Mouse (Mus musculus) yolk sac, embryonic 10.5 days (tissue): Measurements from ENCODE around the gene Nckap1l.

Source experiments
- DNase-seq: peaks from one replicate; pipeline ENCODE4 v3.0.0-alpha.2; 2017; ENCODE audit warnings: low spot score

Nckap1l gene

DNA sequence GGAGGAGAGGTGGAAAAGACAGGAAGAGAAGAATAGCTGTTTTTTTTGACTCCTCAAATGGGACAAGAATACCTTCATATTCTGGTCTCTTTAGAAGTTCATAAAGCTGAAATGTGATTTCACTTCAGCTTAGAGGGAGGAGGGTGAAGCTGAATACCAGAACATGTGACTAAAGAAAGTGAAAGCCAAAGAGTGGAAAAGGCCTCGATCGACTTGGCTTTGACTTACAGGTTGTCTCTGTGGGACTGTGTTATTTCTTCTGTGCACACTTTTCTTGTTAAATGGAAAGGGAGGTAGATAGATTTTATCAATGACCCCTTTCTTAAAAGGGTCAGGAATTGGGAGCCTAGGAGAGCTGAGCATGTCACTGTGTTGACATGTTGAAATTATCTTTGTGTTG lies 47.6 kb downstream of the Nckap1l start:
- DNase-seq: no peak

GRCm38 (mm10) chr15:103502435-103503250 lies 49.0 kb downstream of the Nckap1l start, which contains the start of gene Pde1b:
TSS of gene Pde1b (plus strand) at chr15:103503034.
- DNase-seq: peak; percentile 73

- DNase-seq: no peak
These were observed 49.6 kb downstream of the Nckap1l start for GRCm38 (mm10) chr15:103503251-103503600.

DNA sequence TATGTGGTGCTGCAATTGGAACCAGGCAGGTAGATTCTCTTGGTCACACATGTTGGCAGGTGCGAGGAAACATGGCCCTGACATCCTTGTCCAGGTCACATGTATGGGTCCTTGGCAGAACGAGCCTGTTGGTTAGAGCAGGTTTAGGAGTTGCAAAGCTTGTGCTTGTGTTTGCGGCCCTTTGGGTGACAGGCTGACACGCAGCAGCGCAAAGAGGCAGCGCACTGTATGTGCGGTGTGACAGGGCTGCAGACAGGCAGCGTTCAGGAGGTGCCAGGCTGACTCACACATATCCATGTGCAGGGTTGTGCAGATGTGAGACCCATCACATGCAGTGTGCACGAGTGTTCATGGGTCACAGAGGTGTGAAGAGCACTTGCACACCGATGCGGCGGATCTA lies 50.1 kb downstream of the Nckap1l start:
- no peak for DNase-seq

DNA sequence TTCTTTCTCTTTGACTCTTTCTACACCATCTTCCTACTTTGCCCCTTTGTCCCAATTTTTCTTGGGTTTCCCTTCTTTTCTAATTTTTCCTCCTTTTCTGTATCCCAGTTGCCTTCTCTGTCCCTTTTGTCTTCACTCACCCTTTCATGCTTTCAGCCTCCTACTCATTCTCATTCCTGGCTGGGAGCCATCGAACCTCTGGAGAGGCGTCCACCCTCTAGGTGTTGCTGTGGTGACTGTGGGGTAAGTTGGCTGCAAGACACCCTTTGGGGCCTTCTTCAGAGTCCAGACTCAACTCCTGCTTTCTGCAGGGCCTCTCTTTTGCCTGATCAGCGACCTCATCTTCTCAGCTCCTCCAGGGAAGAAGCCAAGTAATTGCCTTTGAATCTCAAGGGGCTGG lies 55.7 kb downstream of the Nckap1l start:
- DNase-seq: no peak

DNA sequence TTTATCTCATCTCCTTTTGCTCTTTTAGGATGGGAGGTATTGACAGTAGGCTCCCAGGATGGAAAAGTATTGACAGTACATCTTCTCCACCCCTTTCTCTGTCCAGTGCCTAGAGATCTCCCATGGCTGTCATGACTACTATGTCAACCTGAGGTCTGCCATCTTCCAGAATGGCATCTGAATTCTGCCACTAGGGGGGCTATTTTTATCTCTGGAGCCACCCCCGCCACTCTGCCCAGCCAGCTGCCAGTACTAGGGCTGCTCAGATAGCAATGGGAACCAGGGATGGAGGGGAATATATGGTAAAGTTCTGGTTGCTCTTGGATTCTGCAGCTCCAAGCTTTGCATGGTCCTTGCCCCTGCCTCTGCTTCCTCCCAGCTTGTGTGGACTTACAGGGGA lies 58.1 kb downstream of the Nckap1l start:
- DNase-seq: no peak

GRCm38 (mm10) chr15:103513621-103514031 lies 60.0 kb downstream of the Nckap1l start:
- DNase-seq: no peak

GRCm38 (mm10) chr15:103514119-103514518 lies 60.5 kb downstream of the Nckap1l start:
- DNase-seq: peak; percentile 60

DNA sequence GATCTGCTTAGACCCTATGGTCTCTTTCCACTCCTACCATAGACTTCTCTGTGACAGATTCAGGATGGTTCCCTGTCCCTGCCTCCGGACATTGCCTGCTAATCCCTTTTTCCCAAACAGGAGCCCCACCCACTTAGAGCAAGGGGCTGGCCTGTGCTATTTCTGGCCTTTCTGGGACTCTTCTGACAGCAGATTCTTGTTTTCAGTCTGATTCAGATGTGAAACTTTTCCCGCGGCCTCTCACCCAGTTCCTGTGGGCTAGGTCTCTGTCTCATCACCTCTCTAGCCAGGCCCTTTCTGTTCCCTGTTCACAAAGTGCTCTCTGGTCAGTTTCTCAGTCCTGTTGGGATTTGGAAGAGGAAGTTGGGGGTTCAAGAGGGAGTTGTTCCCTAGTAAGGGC lies 61.3 kb downstream of the Nckap1l start:
- no peak for DNase-seq

DNA sequence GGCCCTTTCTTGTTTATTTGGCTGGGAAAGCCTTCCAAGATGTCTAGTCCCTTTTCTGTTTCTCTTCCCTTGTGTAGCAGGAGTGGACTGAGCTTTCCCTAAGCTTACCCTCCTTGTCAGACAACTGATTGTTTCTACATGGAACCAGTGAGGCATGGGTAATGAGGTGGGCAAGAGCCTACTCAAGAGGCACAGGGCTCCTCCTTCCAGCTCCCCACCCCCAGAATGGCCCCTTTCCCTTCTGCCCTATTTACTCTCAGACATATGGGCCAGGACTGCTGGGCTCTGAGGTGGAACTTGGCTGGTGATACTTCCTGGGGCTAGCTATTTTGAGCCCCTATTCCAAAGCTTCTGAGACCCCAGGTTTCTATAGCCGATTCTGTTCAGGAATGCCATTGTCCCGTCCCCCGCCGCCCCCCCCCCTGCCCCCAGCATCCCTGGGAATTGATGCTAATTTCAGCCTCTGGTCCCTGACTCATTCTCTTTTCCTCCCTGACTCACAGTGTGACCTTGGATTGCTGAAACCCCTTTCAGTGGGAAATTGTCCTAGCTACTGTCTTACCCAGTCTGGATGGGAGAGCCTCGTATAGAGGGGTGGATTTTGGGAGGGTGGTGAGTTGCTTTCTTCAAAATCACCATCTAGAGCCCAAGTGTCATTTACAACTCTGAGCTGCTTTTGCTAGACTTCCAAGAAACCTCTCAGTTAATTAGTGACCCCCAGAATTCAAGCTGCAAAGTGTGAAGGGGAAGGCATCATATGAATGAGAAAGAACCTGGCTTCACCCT lies 65.2 kb downstream of the Nckap1l start:
- DNase-seq: no peak

DNA sequence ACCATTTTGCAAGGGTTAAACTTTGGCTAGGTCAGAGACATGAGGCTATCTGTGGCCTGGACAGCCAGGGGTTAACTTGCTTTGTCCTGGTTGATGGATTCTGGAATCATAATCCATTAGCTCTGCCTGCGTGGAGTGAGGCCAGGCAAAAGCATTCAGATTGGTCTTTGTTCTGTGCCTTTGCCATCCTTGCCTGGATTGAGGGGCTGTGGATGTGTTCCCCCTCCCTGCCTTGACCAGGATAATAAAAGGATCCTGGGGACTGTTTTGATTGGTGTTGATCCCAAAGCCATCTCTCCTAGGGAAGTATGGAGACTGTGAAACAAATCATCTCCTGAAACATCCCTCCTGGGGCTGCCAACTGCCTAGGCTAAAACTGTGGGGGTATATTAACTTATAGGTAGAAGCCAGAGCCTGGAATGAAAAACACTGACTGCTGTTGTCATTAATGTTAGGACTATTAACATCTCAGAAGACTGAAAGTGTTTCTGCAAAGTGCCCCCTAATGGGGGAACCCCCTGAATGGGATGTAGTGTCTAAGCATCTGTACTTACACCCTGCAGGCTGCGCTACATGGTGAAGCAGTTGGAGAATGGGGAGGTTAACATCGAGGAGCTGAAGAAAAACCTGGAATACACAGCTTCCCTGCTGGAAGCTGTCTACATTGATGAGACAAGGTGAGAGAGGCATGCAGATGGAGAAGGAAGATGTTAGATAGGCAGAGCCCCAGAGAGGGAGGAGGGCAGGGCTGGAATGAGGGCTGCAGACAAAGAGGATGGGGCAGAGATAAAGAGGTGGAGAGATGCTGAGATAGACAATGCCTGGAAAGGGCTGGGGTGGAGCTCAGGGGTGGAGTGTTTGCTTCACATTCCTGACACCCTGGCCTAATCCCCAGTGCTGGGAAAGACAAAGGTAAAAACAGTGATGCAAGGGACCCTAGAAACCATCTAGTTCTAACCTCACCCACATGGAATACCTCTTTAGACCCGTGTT lies 66.1 kb downstream of the Nckap1l start:
- no peak for DNase-seq

DNA sequence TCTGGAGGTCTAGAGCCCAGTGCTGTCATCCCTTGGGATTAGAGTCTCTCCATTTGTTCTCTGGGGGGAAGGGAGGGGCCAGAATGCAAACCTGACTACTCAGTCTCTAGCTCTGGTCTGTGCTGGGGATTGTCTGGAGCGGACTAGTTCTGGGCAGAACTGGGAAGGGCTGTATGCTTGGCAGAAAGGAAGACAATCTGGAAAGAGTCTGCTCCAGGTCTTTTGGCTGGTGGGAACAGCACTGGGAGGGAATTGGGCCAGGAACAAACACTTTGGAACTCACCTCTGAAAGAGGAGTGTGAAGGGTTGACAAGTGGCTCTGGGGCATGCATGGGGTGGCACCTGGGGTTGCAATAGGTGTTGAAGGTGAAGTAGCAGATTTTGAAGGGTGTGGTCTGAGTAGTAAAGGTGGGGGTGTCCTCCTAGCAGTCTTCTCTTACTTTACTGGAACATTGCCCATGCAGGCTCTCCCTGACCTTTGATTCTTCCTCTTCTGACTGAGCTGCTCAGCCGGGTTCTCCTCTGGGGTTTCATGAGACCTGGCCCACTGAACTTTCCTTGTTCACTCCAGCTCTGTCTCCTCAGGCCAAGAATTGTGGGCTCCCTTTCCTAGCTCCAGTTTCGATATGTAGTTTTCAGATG lies 69.0 kb downstream of the Nckap1l start:
- DNase-seq: no peak

GRCm38 (mm10) chr15:103523156-103523555 lies 69.6 kb downstream of the Nckap1l start:
- DNase-seq: no peak

DNA sequence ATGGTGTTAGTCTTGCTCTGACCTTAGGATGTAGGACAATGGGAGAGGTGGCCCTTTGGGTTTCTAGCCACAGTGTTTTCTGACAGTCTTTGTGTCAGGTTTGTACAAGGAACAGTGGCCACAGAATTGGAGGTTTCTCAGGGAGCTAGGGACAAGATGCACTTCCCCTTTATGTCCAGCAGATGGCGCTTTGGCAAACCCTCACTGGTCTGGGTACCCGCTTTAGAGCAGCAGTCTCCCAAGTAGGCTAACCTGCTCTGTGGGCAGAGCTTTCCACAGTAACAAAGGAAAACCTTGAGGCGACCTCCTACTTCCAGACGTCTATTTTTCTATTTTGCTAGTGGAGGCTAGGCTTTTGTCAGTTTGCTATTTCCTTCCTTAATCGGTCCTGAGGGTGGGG lies 76.8 kb downstream of the Nckap1l start:
- peak; percentile 33 for DNase-seq

- no peak for DNase-seq
These were observed 80.5 kb downstream of the Nckap1l start for GRCm38 (mm10) chr15:103534054-103534620.

DNA sequence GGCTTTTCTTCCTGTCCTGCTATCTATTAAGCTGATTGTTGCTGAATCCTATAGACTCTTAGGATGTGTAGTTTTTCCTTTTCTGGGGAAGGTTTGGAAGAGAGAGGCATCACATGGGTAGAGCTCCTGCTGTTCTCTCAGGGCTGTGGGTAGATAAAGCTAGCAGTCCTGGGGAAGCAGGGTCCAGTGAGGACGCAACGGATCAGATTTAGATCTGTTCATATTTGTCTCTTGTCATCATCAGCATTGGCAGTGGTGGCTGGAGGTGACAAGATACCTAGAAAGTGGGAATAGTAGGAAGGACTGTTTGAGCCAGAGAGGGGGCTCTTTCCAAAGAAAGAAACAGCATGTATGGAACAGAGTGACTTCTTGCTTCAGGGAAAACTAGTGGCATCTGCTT lies 81.4 kb downstream of the Nckap1l start:
- DNase-seq: no peak

DNA sequence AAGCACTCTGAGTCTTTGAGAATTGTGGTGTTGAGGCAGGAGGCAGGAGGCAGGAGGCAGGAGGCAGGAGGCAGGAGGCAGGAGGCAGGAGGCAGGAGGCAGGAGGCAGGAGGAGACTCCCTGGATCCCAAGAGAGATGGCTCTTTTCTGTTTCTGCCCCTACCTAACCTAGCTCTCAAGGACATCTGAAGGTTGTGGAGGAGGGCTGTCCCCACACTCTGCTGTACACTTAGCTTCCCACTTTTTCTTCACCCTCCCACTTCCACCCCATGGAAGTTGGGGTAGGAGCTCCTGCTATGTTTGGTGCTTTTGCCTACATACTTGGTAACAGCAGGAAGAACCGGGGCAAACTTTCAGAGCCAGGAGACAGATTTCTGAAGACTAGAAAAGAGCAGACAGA lies 82.2 kb downstream of the Nckap1l start:
- DNase-seq: no peak

DNA sequence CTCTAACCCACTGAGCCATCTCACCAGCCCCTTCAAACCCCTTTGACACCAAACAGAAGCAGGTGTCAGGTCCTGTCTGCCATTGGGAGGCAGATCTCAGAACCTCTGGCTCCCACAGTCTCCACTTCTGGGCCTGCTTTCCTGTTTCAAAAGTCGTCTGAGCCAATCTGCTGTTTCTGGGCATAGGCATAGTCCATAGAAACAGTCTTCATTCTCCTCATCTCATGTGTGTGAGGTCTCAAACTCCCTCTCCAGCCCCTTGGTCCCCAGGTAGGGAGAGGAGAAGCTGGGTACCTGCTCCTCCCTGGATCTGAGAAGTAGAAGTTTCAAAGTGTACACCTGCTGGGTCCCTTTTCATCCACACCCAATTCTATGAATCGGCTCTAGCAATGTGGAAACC lies 82.9 kb downstream of the Nckap1l start:
- DNase-seq: no peak

DNA sequence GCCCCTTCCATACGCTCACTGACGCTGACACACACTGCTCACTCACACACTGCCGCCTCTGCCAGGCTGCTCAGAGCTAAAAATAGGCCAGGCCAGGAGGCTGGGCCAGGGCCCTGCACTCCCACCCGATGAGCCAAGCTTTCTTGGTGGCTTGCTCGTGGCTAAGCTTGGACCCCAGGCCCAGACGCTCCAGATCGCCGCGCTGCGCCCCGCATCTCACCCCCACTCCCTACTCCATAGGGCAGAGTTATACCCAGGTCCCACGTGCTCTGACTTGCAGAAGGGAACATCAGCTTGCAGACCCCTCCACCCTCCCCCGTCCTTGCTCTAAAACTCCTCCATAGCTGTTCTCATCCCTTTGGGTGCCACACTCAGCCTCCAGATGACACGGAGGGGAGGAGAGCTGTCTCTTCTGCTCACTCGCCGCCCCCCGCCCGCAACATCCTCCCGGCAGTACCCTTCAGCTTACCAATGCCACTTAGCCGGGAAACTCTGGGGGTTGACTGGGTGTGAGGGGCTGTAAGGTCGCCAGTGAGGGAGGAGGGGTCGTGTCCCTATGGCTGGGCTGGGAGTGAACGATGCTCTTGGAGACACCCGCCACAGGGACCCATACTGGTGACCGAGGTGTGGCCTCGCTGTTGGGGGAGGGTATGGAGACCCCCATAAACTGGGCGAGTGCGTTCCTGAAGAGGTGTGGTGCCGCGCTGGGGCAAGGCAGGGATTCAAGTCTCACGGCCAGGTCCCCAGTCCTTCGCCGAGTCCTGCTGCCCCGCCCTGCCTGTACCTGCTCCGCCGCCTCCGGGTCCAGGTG lies 83.6 kb downstream of the Nckap1l start:
- DNase-seq: no peak

- DNase-seq: peak; percentile 34
These were observed 84.2 kb downstream of the Nckap1l start, which contains the start of gene Ppp1r1a for GRCm38 (mm10) chr15:103537822-103538213. TSS of gene Ppp1r1a (minus strand) at chr15:103538003.
